Mouse (Mus musculus) MEL (cell line): ENCODE data around the gene Ncoa7.
A peak's percentile ranks its signal among the peaks of the same experiment; 100 is the strongest.

Experiments used
- CTCF ChIP-seq, 3 experiments: IDR thresholded peaks in 2 of 3; conservative IDR thresholded peaks in 1 of 3; 2 replicates each; pipeline ENCODE4 v1.5.1; 2011 to 2012; ENCODE audit warnings: low read length in 3 of 3, low read depth in 2 of 3, mild to moderate bottlenecking in 2 of 3, improper control_type of control experiment in 1 of 3, inconsistent platforms in 1 of 3, mixed read lengths in 1 of 3, moderate library complexity in 1 of 3; ENCODE audit not compliant: control insufficient read depth in 1 of 3, insufficient read depth in 1 of 3, poor library complexity in 1 of 3, severe bottlenecking in 1 of 3
- E2F4 ChIP-seq: IDR thresholded peaks from 2 replicates; pipeline ENCODE4 v1.6.1; 2011; ENCODE audit warnings: low read depth, low read length, improper control_type of control experiment, borderline replicate concordance
- MAFK ChIP-seq: IDR thresholded peaks from 2 replicates; pipeline ENCODE4 v1.6.1; 2011; ENCODE audit warnings: low read depth, mild to moderate bottlenecking, low read length, improper control_type of control experiment, borderline replicate concordance
- MYB ChIP-seq: IDR thresholded peaks from 2 replicates; pipeline ENCODE4 v1.6.1; 2011; ENCODE audit warnings: mild to moderate bottlenecking, low read depth, low read length, improper control_type of control experiment
- POLR2A ChIP-seq, 2 experiments: IDR thresholded peaks; 2 replicates each; pipeline ENCODE4 v1.6.1; 2011 to 2012; ENCODE audit warnings: low read length in 2 of 2, mild to moderate bottlenecking in 2 of 2, control low read depth in 1 of 2, improper control_type of control experiment in 1 of 2, low read depth in 1 of 2, moderate library complexity in 1 of 2; ENCODE audit not compliant: control insufficient read depth in 1 of 2, insufficient read depth in 1 of 2, poor library complexity in 1 of 2
- TBP ChIP-seq: IDR thresholded peaks from 2 replicates; pipeline ENCODE4 v1.8.0; 2011; ENCODE audit warnings: low read depth, low read length, improper control_type of control experiment
- ZNF384 ChIP-seq: IDR thresholded peaks from 2 replicates; pipeline ENCODE4 v1.6.1; 2012; ENCODE audit warnings: low read depth, mild to moderate bottlenecking, inconsistent platforms, low read length, improper control_type of control experiment

DNA sequence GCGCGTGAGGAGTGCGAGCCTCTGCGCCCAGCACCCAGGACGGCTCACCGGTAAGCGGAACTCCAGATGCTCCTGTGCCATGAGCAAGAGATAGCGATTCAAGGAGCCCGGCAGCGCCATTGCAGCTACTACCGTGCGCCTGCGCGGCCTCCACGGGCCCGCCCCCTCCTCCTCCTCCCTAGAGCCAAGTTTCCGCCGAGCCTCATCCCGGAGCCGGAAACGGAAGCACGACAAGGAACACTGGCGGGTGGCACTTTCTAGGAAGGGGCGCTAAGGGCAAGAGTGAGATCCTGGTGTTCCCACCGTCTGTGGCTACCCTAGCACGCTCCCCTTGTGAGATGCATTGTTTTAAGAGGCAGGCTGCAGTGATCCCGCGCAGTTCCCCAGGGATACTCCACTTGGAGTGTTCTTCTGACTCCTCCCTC lies 202.6 kb downstream of the Ncoa7 start, which contains the start of gene Trmt11:
- TF ChIP-seq ZNF384 (no peak), CTCF (IDR thresholded peaks at IDR 0.05 in 2 of 3, conservative IDR thresholded peaks at IDR 0.05 in 1 of 3; ENCODE audit: control insufficient read depth in 1 of 3, insufficient read depth in 1 of 3, low read depth in 2 of 3, low read length in 3 of 3, poor library complexity in 1 of 3, severe bottlenecking in 1 of 3) (no peak), E2F4 (no peak), MYB (no peak), POLR2A (IDR thresholded peaks at IDR 0.05; ENCODE audit: control insufficient read depth in 1 of 2, insufficient read depth in 1 of 2, low read depth in 1 of 2, low read length in 2 of 2, poor library complexity in 1 of 2) (peak; percentile 72 to 93), MAFK (no peak), TBP (peak; percentile 72)
